Mouse (Mus musculus) midbrain, embryonic 15.5 days (tissue): ENCODE measurements around the gene Slc25a1. TPM values are rescaled to one million over a fixed set of nuclear protein-coding genes. Genes with fewer than 3 reads are reported as not detected.
A peak's percentile ranks its signal among the peaks of the same experiment; 100 is the strongest.
"Not testable (repeated sequence)": the region's sequence is repeated elsewhere in the genome, so short reads cannot be mapped to it uniquely, and the experiment has no call there.

ENCODE experiments used
- ATAC-seq: fragments of 200-750 bp; cut with Nextera tagmentation; replicated peaks from 2 replicates; pipeline ENCODE4 v1.8.0; 2017; ENCODE audit warnings: moderate TSS enrichment
- H3K27ac ChIP-seq: fragments of 300-500 bp; sonication (generic); 2 replicates; pipeline ENCODE4 v1.5.1; 2015; ENCODE audit warnings: mild to moderate bottlenecking, inconsistent platforms
- H3K27me3 ChIP-seq: fragments of 300-500 bp; sonication (generic); replicated peaks from 2 replicates; pipeline ENCODE4 v1.6.1; 2015; ENCODE audit warnings: inconsistent platforms
- H3K36me3 ChIP-seq: fragments of 300-500 bp; sonication (generic); replicated peaks from 2 replicates; pipeline ENCODE4 v1.6.1; 2015; ENCODE audit warnings: inconsistent platforms
- H3K4me1 ChIP-seq: fragments of 300-500 bp; sonication (generic); 2 replicates; pipeline ENCODE4 v1.6.1; 2015; ENCODE audit warnings: inconsistent platforms
- H3K4me2 ChIP-seq: fragments of 300-500 bp; sonication (generic); 2 replicates; pipeline ENCODE4 v1.6.1; 2015; ENCODE audit warnings: inconsistent platforms, mild to moderate bottlenecking, moderate library complexity
- H3K4me3 ChIP-seq: fragments of 300-500 bp; sonication (generic); 2 replicates; pipeline ENCODE4 v1.5.1; 2015; ENCODE audit warnings: mild to moderate bottlenecking, inconsistent platforms
- H3K9ac ChIP-seq: fragments of 300-500 bp; sonication (generic); 2 replicates; pipeline ENCODE4 v1.6.1; 2015; ENCODE audit warnings: mild to moderate bottlenecking, inconsistent platforms
- H3K9me3 ChIP-seq: fragments of 300-500 bp; sonication (generic); 2 replicates; pipeline ENCODE4 v1.6.1; 2016; ENCODE audit warnings: inconsistent platforms
- WGBS: fragments of 180-500 bp; shearing (Covaris S2); methylation state at CpG from one replicate; pipeline ENCODE4 v1.1.7; 2015; ENCODE audit warnings: mixed read lengths; 5-methylcytosine and 5-hydroxymethylcytosine counted together
- polyA plus RNA-seq: library from polyadenylated mRNA; unstranded; fragments of >200 nt; fragmentation: Nextera tagmentation; extraction: Ambion mirVana; gene quantifications from 2 replicates; pipeline ENCODE4 v1.2.1, GENCODE M21; 2015

The Slc25a1 gene
- 169 and 179 TPM in 2 replicates for polyA plus RNA-seq

DNA sequence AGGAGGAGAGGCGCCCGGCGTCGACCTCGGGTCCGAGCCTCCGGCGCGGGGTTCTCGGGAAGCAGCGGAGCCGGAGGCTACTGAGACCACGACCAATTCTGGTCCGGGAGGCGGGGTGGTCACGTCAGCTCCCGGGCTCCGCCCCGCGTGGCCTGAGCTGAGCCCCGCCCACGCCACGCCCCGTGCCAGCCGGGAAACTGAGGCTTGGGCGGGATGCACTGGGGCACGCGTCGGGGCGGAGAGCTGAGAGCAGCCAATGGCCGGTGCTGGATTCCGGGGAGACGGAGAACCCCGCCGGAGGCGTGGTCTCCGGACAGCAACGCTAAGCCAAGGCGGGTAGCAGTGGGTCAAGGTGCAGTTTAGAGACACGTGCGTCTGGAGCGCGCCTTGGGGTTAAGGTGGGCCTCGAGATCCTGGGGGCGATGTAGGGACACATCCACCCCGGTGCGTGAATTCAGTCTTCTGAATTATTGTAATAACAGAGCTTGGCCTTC, at the start of gene Slc25a1:
Gene Slc25a1, minus strand, starts transcription at position 133 of the 494 bp plus-strand sequence.
- under 1% methylated on average over 47 of the region's 47 CpGs for WGBS
- ATAC-seq, result peak; percentile 89

DNA sequence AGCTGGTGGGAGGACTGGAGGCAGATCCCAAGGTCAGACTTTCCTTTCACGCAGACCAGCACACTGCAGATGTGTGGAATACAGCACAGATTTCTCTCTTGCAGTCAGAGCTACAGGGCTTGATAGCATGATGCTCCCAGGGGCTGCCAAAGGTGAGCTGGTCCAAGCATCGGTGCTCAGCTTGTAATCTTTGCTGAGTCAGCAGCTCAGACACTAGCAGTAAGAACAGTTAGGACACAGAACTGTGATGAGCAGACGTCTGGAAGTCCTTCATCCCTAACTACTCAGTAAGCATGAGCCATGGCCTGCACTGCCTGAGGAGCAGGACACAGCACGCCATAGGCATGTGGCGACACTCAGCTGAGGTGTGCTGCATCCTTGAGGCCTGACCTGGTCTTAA, 43.8 kb upstream of the Slc25a1 start:
- Histone ChIP-seq H3K9ac (no peak overlapping the region), H3K4me1 (no peaks in the 10 kb centered on the region), H3K4me2 (no peak overlapping the region), H3K27me3 (no peaks in the 10 kb centered on the region), H3K9me3 (no peaks in the 10 kb centered on the region), H3K4me3 (no peak overlapping the region), H3K36me3 (no peaks in the 10 kb centered on the region), H3K27ac (no peak overlapping the region)
- 78% methylated on average over 5 of the region's 5 CpGs for WGBS
- no peak for ATAC-seq

More for the DNA sequence above, at the start of gene Slc25a1:
- Histone ChIP-seq H3K36me3 (no peaks in the 10 kb centered on the region; the same call in 1 of the 2 replicates), H3K27ac (peak within 1 kb of the TSS; percentile 92), H3K4me3 (peak within 1 kb of the TSS; percentile 85), H3K4me1 (peaks cover 31% of the 10 kb centered on the region), H3K4me2 (peak within 1 kb of the TSS; percentile 91), H3K27me3 (no peaks in the 10 kb centered on the region), H3K9me3 (no peaks in the 10 kb centered on the region), H3K9ac (peak within 1 kb of the TSS; percentile 84)

DNA sequence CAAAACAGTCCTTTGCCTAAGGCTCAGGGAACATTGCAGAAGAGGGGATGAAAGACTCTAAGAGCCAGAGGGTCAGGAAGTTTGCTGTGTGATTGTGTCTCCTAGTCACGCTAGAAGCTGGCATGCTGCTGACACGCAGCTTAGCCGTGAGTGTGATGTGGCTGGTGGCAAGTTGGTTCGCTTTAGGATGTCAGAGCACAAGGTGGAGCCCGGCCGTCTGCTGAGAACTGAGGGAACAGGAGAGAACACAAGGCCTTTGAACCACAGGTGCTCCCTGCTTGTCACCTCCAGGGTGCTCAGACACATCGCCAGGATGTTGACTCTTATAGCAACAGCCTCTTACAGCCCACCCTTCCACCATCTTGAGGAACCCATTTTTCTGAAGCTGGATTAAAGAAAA, 34.1 kb upstream of the Slc25a1 start:
- Histone ChIP-seq H3K4me1 (no peaks in the 10 kb centered on the region), H3K27me3 (no peaks in the 10 kb centered on the region), H3K9ac (no peak overlapping the region), H3K9me3 (no peaks in the 10 kb centered on the region), H3K4me3 (no peak overlapping the region), H3K4me2 (no peak overlapping the region), H3K27ac (no peak overlapping the region), H3K36me3 (no peaks in the 10 kb centered on the region)
- 82% methylated on average over 7 of the region's 7 CpGs for WGBS
- ATAC-seq, result no peak

DNA sequence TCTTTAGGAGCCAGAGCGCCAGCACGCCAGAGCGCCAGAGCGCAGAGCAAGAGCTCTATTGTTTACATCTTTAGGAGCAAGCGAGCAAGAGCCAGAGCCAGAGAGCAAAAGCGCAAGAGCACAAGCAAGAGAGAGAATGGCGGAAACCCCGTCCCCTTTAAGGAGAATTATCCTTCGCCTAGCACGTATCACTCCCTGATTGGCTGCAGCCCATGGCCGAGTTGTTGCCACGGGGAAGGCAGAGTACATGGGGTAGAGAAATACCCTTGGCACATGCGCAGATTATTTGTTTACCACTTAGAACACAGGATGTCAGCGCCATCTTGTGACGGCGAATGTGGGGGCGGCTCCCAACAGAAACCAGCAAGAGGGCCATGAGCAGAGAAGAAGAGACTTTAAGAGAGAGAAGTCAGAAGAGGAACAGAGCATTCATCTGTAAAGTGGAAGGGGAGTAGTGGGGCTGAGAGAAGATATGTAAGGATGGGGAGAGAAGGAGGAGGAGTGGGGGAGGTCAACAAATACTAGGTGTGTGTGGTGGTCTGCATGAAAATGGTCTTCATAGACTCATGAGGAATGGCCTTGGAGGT, 28.1 kb upstream of the Slc25a1 start:
- not testable (repeated sequence) for H3K36me3 ChIP-seq, H3K27me3 ChIP-seq, H3K9me3 ChIP-seq, H3K27ac ChIP-seq, H3K4me2 ChIP-seq, H3K9ac ChIP-seq, H3K4me3 ChIP-seq, ATAC-seq, H3K4me1 ChIP-seq
- WGBS, result 97% methylated on average over 17 of the region's 17 CpGs

DNA sequence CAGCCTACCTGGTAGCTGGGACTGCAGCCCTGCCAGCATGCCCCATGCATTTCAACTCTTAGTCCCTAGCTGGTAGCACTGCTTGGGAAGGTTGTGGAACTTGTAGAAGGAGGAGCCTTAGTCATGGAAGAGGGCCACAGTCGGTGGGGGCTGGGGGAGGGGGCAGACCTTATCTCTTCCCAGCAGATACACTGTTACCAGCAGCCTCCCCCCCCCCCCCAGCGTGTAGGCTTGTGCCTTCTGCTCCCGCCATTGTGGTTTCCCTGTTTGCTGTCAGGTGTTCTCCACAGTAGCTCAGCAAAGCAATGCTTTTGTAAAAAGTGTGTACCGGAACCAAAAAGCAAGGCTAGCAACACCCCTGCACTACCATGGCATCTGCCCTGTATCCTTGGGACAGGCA, 23.6 kb upstream of the Slc25a1 start:
- H3K4me2 ChIP-seq, result no peak overlapping the region
- no peak overlapping the region for H3K27ac ChIP-seq
- H3K4me3 ChIP-seq, result no peak overlapping the region
- WGBS, result 93% methylated on average over 3 of the region's 4 CpGs
- H3K36me3 ChIP-seq, result no peaks in the 10 kb centered on the region
- H3K9me3 ChIP-seq, result no peaks in the 10 kb centered on the region
- no peaks in the 10 kb centered on the region for H3K27me3 ChIP-seq
- ATAC-seq, result no peak
- H3K9ac ChIP-seq, result no peak overlapping the region
- peaks cover 19% of the 10 kb centered on the region for H3K4me1 ChIP-seq

DNA sequence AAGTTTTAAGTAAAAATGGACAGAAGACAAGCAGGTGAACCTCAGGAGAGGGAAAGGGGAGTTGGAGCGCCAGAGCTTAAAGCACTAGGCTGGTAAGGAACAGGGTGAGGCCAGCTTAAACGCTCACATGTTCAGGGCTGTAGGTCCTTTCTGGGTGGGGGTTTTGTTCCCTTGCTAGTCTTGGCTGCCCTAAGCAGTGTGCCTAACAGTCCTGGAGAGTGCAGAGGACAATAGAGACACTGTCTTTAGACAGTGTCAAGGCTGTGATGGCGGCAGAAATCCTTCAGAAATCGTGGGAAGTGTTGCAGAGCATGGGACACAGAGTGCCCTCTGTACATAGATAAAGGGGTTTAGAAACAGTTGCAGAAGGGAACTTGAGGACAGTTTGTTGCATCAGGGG, 22.0 kb upstream of the Slc25a1 start:
- Histone ChIP-seq H3K4me3 (no peak overlapping the region), H3K27me3 (no peaks in the 10 kb centered on the region), H3K9me3 (no peaks in the 10 kb centered on the region), H3K27ac (peak overlapping the region; percentile 53; the same call in 1 of the 2 replicates), H3K4me2 (no peak overlapping the region), H3K4me1 (peaks cover 19% of the 10 kb centered on the region), H3K9ac (no peak overlapping the region), H3K36me3 (no peaks in the 10 kb centered on the region)
- ATAC-seq, result peak; percentile 62; the same call in 1 of the 2 replicates
- WGBS, result 18% methylated on average over 4 of the region's 4 CpGs

DNA sequence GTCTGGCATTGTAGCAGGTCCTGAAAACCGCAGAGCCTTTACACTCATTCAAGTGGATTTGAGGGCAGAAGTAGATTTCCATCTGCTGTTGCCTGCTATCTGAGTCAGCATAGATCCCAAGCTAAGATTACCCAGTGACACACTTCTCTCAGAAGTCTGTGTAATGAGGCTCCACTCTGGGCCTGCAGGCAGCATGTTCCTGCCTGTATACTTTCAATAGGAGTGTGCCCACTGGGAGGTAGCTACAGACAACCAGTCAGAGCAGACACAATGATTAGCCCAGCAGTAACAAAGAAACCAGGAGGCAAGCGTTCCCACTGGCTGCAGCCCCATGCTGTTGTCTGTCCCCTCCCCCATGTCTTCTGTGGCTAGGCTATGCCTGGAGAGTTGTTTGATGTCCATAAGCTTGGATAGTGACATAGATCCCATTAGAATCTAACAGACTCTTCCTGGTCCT, 21.4 kb upstream of the Slc25a1 start:
- Histone ChIP-seq H3K9me3 (no peaks in the 10 kb centered on the region), H3K27me3 (no peaks in the 10 kb centered on the region), H3K4me2 (no peak overlapping the region), H3K9ac (no peak overlapping the region), H3K36me3 (no peaks in the 10 kb centered on the region), H3K4me1 (peaks cover 19% of the 10 kb centered on the region), H3K4me3 (no peak overlapping the region), H3K27ac (peak overlapping the region; percentile 71)
- ATAC-seq, result peak; percentile 91
- 13% methylated on average over 2 of the region's 2 CpGs for WGBS

DNA sequence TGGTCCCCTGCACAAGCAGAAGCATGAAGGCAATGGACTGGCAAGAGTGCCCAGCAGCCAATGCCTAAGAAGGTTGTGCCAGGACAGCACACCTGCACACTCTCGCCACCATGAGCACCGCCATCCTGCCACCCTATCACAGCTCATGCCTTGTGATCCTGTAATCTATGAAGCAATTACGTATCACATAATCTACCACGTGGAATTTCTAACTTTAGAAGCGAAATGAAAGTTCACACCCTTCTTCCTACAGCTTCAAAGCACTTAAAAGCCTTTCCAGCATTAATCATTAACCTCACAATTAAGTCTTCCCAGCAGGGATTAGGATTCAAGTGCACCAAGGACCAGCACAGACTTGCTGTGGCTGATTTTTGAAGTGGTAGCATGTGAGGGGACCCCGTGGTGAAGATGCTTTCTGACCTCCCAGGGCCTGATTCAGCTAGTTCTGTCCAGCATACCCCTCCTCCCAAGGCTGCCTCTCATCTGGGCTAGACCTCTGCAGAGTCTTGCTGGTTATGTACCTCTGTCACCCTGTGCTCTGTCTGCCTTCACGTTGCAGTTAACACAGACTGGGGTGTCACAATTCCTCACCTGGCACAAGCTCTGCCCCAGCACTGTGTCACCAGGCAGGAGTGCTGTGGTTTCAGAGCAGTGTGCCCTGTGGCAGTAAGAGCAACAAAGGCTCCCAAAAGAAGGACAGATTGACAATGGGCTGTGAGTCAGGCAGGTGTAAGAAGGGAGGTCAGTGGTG, 17.2 kb upstream of the Slc25a1 start:
- Histone ChIP-seq H3K9me3 (no peaks in the 10 kb centered on the region), H3K4me1 (peaks cover 16% of the 10 kb centered on the region), H3K4me3 (no peak overlapping the region), H3K4me2 (no peak overlapping the region), H3K27ac (no peak overlapping the region), H3K36me3 (no peaks in the 10 kb centered on the region), H3K9ac (no peak overlapping the region), H3K27me3 (no peaks in the 10 kb centered on the region)
- no peak for ATAC-seq
- WGBS, result 62% methylated on average over 7 of the region's 7 CpGs

DNA sequence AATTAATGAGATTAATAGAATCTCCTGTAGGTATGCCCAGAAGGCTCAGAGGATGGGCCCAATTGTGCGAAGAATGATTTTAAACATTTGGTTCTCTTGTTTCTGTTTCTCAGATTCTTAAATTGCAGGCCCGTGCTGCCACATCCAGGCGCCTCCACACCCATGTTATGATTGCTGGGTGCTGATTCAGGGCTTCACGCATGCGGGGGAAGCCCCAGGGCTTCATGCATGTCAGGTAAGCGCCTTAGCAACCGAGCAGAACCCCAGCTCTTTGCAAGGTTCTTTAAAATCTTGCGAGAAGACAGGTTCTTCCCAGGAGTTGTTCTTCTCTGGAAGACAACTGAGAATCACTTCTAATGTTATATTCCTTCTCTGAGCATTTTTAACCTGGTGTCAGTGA, 15.4 kb upstream of the Slc25a1 start:
- no peak overlapping the region for H3K4me2 ChIP-seq
- H3K4me3 ChIP-seq, result no peak overlapping the region
- WGBS, result 69% methylated on average over 8 of the region's 8 CpGs
- H3K27ac ChIP-seq, result no peak overlapping the region
- no peaks in the 10 kb centered on the region for H3K4me1 ChIP-seq
- no peaks in the 10 kb centered on the region for H3K27me3 ChIP-seq
- H3K36me3 ChIP-seq, result no peaks in the 10 kb centered on the region
- H3K9ac ChIP-seq, result no peak overlapping the region
- no peak for ATAC-seq
- no peaks in the 10 kb centered on the region for H3K9me3 ChIP-seq

DNA sequence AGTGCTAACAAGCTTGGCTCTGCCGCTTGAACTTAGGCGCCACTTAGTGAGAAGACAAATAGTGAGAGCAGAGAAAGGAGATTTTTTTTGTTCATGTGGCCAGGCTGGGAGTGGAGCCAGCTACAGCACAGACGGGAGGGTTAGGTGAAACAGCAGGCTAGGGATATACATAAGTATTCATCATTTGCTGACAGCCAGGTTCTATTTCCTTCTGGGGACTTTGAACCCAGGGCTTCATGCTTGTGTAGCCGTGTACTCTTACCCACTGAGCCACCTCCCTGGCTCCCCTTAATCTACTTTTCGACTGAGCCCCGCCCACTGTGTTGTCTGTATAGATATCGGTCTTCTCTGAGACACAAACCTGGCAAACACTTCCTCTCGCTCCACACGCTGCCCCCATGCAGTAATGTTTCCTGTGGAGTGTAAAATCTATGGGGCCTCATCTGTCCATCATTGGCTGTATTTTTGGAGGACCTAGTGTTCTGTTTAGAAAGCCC, 11.3 kb upstream of the Slc25a1 start:
- H3K27me3 ChIP-seq, result 0 out of 2 replicates have a peak, but pooled peaks cover 3% of the 10 kb centered on the region
- H3K36me3 ChIP-seq, result no peaks in the 10 kb centered on the region
- no peak overlapping the region for H3K4me2 ChIP-seq
- no peak overlapping the region for H3K4me3 ChIP-seq
- WGBS, result 55% methylated on average over 9 of the region's 9 CpGs
- no peaks in the 10 kb centered on the region for H3K9me3 ChIP-seq
- no peak overlapping the region for H3K9ac ChIP-seq
- no peak for ATAC-seq
- no peak overlapping the region for H3K27ac ChIP-seq
- no peaks in the 10 kb centered on the region for H3K4me1 ChIP-seq

DNA sequence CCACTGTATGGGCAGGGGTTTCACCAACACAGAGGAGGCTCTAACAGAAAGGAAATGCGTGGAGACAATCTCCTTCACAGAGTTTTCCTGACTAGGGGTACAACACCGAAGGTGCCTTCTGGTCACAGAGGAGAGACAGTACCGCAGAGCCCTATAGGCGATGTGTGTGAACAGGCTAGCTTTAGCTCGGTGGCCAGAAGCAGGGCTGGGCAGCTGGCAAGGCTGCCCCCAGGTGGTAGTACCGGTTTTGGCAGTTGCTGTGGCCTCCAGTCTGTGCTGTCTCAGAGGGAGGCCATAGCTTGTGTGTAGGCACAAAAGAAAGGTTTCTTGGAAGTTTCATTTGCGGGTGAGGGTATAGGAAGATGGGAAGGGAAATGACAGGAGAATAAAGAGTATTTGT, 10.8 kb upstream of the Slc25a1 start:
- WGBS, result 11% methylated on average over 7 of the region's 7 CpGs
- Histone ChIP-seq H3K4me1 (no peaks in the 10 kb centered on the region), H3K9ac (no peak overlapping the region), H3K9me3 (no peaks in the 10 kb centered on the region), H3K4me2 (no peak overlapping the region), H3K27me3 (0 out of 2 replicates have a peak, but pooled peaks cover 3% of the 10 kb centered on the region), H3K4me3 (no peak overlapping the region), H3K36me3 (no peaks in the 10 kb centered on the region), H3K27ac (no peak overlapping the region)
- 0 out of 2 replicates have a peak, but pooled peaks have one; percentile 39 for ATAC-seq

DNA sequence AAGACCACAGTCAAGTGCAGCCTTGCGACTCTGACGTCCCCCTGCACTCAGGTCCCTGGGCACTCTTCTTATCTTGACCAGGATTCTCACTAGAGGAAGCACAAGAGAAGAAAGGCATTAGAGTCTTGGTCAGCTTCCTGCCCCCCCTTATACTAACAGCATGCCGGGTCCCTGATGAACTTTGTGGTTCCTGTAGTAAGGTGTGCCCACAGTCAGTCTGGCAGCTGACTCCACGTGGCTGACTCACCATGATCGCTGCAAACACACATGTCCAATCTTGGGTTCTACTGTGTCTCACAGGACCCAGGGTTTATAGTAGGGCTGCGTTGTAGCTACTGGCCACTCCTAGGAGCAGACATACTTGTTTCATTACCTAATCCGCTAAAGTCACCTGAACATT, 10.2 kb upstream of the Slc25a1 start:
- 85% methylated on average over 7 of the region's 7 CpGs for WGBS
- no peak overlapping the region for H3K4me3 ChIP-seq
- H3K27ac ChIP-seq, result no peak overlapping the region
- H3K36me3 ChIP-seq, result no peaks in the 10 kb centered on the region
- H3K9me3 ChIP-seq, result no peaks in the 10 kb centered on the region
- no peak overlapping the region for H3K9ac ChIP-seq
- no peak overlapping the region for H3K4me2 ChIP-seq
- no peak for ATAC-seq
- H3K27me3 ChIP-seq, result 0 out of 2 replicates have a peak, but pooled peaks cover 3% of the 10 kb centered on the region
- no peaks in the 10 kb centered on the region for H3K4me1 ChIP-seq
